Mouse (Mus musculus): ENCODE data around the gene Gm48552. TPM values are rescaled to one million over a fixed set of nuclear protein-coding genes. Genes with fewer than 3 reads are reported as not detected.

Gm48552 gene
- polyA plus RNA-seq, 1 experiment from 2014 or later: 1.2 TPM

GRCm38 (mm10) chr10:81404082-81404481, 15.3 kb downstream of the Gm48552 start:
- Histone ChIP-seq H3K9ac (replicated peaks) (no peak overlapping the region), H3K36me3 (peaks cover 58% of the 10 kb centered on the region), H3K4me3 (replicated peaks) (no peak overlapping the region), H3K27me3 (peaks cover 46% of the 10 kb centered on the region), H3K4me2 (replicated peaks) (no peak overlapping the region), H3K9me3 (no peaks in the 10 kb centered on the region), H3K4me1 (replicated peaks) (peaks cover 79% of the 10 kb centered on the region), H3K27ac (peak overlapping the region; percentile 44; the same call in 1 of the 2 replicates)
- no peak for ATAC-seq
- 20% methylated on average over 9 of the region's 9 CpGs for WGBS

GRCm38 (mm10) chr10:81404720-81405119, 15.9 kb downstream of the Gm48552 start:
- H3K27ac ChIP-seq: no peak overlapping the region
- H3K36me3 ChIP-seq: peaks cover 53% of the 10 kb centered on the region
- no peak overlapping the region for H3K4me2 ChIP-seq (replicated peaks)
- ATAC-seq: no peak
- no peak overlapping the region for H3K4me3 ChIP-seq (replicated peaks)
- H3K27me3 ChIP-seq: peaks cover 48% of the 10 kb centered on the region
- WGBS: 63% methylated on average over 18 of the region's 18 CpGs
- H3K9me3 ChIP-seq: no peaks in the 10 kb centered on the region
- peaks cover 80% of the 10 kb centered on the region for H3K4me1 ChIP-seq (replicated peaks)
- no peak overlapping the region for H3K9ac ChIP-seq (replicated peaks)

- no peak overlapping the region for H3K4me2 ChIP-seq (replicated peaks)
- peaks cover 48% of the 10 kb centered on the region for H3K27me3 ChIP-seq
- H3K9ac ChIP-seq (replicated peaks): no peak overlapping the region
- peaks cover 78% of the 10 kb centered on the region for H3K4me1 ChIP-seq (replicated peaks)
- ATAC-seq: no peak
- no peak overlapping the region for H3K27ac ChIP-seq
- peaks cover 44% of the 10 kb centered on the region for H3K36me3 ChIP-seq
- H3K4me3 ChIP-seq (replicated peaks): no peak overlapping the region
- 46% methylated on average over 13 of the region's 13 CpGs for WGBS
- H3K9me3 ChIP-seq: no peaks in the 10 kb centered on the region
These were observed 16.9 kb downstream of the Gm48552 start for GRCm38 (mm10) chr10:81405588-81406201.

GRCm38 (mm10) chr10:81406504-81407440, 18.0 kb downstream of the Gm48552 start:
- Histone ChIP-seq H3K27me3 (peaks cover 48% of the 10 kb centered on the region), H3K4me1 (replicated peaks) (peaks cover 77% of the 10 kb centered on the region), H3K9ac (replicated peaks) (peak overlapping the region; percentile 39; the same call in 1 of the 2 replicates), H3K27ac (0 out of 2 replicates have a peak overlapping the region, but pooled peaks have one; percentile 5), H3K4me3 (replicated peaks) (no peak overlapping the region; the same call in 1 of the 2 replicates), H3K4me2 (replicated peaks) (peak overlapping the region; percentile 33), H3K9me3 (no peaks in the 10 kb centered on the region), H3K36me3 (peaks cover 44% of the 10 kb centered on the region)
- 27% methylated on average over 24 of the region's 24 CpGs for WGBS
- no peak for ATAC-seq

GRCm38 (mm10) chr10:81407539-81408423, 19.0 kb downstream of the Gm48552 start:
- Histone ChIP-seq H3K4me3 (replicated peaks) (no peak overlapping the region; the same call in 1 of the 2 replicates), H3K4me1 (replicated peaks) (peaks cover 77% of the 10 kb centered on the region), H3K9ac (replicated peaks) (peak overlapping the region; percentile 39; the same call in 1 of the 2 replicates), H3K4me2 (replicated peaks) (peak overlapping the region; percentile 33), H3K36me3 (peaks cover 44% of the 10 kb centered on the region), H3K27me3 (peaks cover 48% of the 10 kb centered on the region), H3K27ac (0 out of 2 replicates have a peak overlapping the region, but pooled peaks have one; percentile 5), H3K9me3 (no peaks in the 10 kb centered on the region)
- 28% methylated on average over 31 of the region's 31 CpGs for WGBS
- ATAC-seq: no peak

GRCm38 (mm10) chr10:81408424-81408729, 19.6 kb downstream of the Gm48552 start:
- Histone ChIP-seq H3K27me3 (peaks cover 48% of the 10 kb centered on the region), H3K4me1 (replicated peaks) (peaks cover 77% of the 10 kb centered on the region), H3K27ac (no peak overlapping the region), H3K4me3 (replicated peaks) (no peak overlapping the region), H3K4me2 (replicated peaks) (no peak overlapping the region), H3K9ac (replicated peaks) (0 out of 2 replicates have a peak overlapping the region, but pooled peaks have one; percentile 6), H3K36me3 (peaks cover 44% of the 10 kb centered on the region), H3K9me3 (no peaks in the 10 kb centered on the region)
- ATAC-seq: no peak
- WGBS: 48% methylated on average over 13 of the region's 13 CpGs

GRCm38 (mm10) chr10:81408871-81409291, 20.1 kb downstream of the Gm48552 start:
- Histone ChIP-seq H3K4me3 (replicated peaks) (no peak overlapping the region), H3K27me3 (peaks cover 46% of the 10 kb centered on the region), H3K9ac (replicated peaks) (no peak overlapping the region), H3K4me2 (replicated peaks) (no peak overlapping the region), H3K9me3 (no peaks in the 10 kb centered on the region), H3K36me3 (peaks cover 42% of the 10 kb centered on the region), H3K4me1 (replicated peaks) (peaks cover 78% of the 10 kb centered on the region), H3K27ac (no peak overlapping the region)
- WGBS: 21% methylated on average over 9 of the region's 9 CpGs
- peak; percentile 34; the same call in 1 of the 2 replicates for ATAC-seq

GRCm38 (mm10) chr10:81409330-81409729, 20.5 kb downstream of the Gm48552 start:
- 17% methylated on average over 8 of the region's 8 CpGs for WGBS
- Histone ChIP-seq H3K9ac (replicated peaks) (no peak overlapping the region), H3K36me3 (peaks cover 38% of the 10 kb centered on the region), H3K27ac (no peak overlapping the region; the same call in 1 of the 2 replicates), H3K4me1 (replicated peaks) (peaks cover 82% of the 10 kb centered on the region), H3K4me2 (replicated peaks) (0 out of 2 replicates have a peak overlapping the region, but pooled peaks have one; percentile 9), H3K4me3 (replicated peaks) (no peak overlapping the region), H3K9me3 (no peaks in the 10 kb centered on the region), H3K27me3 (peaks cover 43% of the 10 kb centered on the region)
- no peak for ATAC-seq

- no peak overlapping the region for H3K27ac ChIP-seq
- no peak for ATAC-seq
- WGBS: 72% methylated on average over 4 of the region's 4 CpGs
- H3K9me3 ChIP-seq: no peaks in the 10 kb centered on the region
- peaks cover 93% of the 10 kb centered on the region for H3K4me1 ChIP-seq (replicated peaks)
- H3K4me3 ChIP-seq (replicated peaks): no peak overlapping the region
- H3K4me2 ChIP-seq (replicated peaks): no peak overlapping the region
- H3K36me3 ChIP-seq: peaks cover 30% of the 10 kb centered on the region
- H3K9ac ChIP-seq (replicated peaks): no peak overlapping the region
- peaks cover 37% of the 10 kb centered on the region for H3K27me3 ChIP-seq
These were observed 21.5 kb downstream of the Gm48552 start for GRCm38 (mm10) chr10:81410350-81410749.

- Histone ChIP-seq H3K9ac (replicated peaks) (no peak overlapping the region), H3K27ac (peak overlapping the region; percentile 67; the same call in 1 of the 2 replicates), H3K4me2 (replicated peaks) (no peak overlapping the region), H3K4me1 (replicated peaks) (peaks cover 91% of the 10 kb centered on the region), H3K4me3 (replicated peaks) (no peak overlapping the region), H3K9me3 (no peaks in the 10 kb centered on the region), H3K27me3 (peaks cover 31% of the 10 kb centered on the region), H3K36me3 (peaks cover 24% of the 10 kb centered on the region)
- ATAC-seq: no peak
- 80% methylated on average over 9 of the region's 9 CpGs for WGBS
These were observed 22.2 kb downstream of the Gm48552 start for GRCm38 (mm10) chr10:81410981-81411380.
